Mouse (Mus musculus) erythroblast, embryonic 14.5 days (primary cell): ENCODE results near the gene Gm17027.
"Not testable (repeated sequence)": the region's sequence is repeated elsewhere in the genome, so short reads cannot be mapped to it uniquely, and the experiment has no call there.

Source experiments
- GATA1 ChIP-seq: IDR thresholded peaks from 2 replicates; pipeline ENCODE4 v1.6.1; 2012; ENCODE audit warnings: low read length, inconsistent platforms, mixed read lengths
- TAL1 ChIP-seq: IDR thresholded peaks from 3 replicates; pipeline ENCODE4 v1.6.1; 2012; ENCODE audit warnings: low read length, inconsistent platforms, mixed read lengths

- 0 out of 2 replicates have a peak, but pooled peaks have one; percentile 13 for TF ChIP-seq GATA1
- TF ChIP-seq TAL1 = not testable (repeated sequence)
Observed at GRCm38 (mm10) chr14:42162522-42162921, at the start of gene Gm17027.
